Mouse (Mus musculus): ENCODE data around the gene Lpin3.

GRCm38 (mm10) chr2:160865266-160865665, 15.2 kb upstream of the Lpin3 start:
- no peak for TF ChIP-seq GATA1 (IDR thresholded peaks at IDR 0.05; ENCODE audit: borderline replicate concordance, low read length)
- no peak for TF ChIP-seq FLI1 (IDR thresholded peaks at IDR 0.05; ENCODE audit: low read length)

All from megakaryocyte, embryonic 14.5 days (primary cell).